Mouse (Mus musculus): ENCODE data around the gene B830017H08Rik. TPM values are rescaled to one million over a fixed set of nuclear protein-coding genes. Genes with fewer than 3 reads are reported as not detected.

The B830017H08Rik gene
- total RNA-seq (2021): 1 to 10 TPM; 2.9 to 4.6 TPM

GRCm38 (mm10) chr16:17832821-17833220 is at the start of gene B830017H08Rik:
Gene B830017H08Rik, plus strand, starts transcription at chr16:17833121.
- intact Hi-C loops (cut with DNase I): no loop called here
- DNase-seq (ENCODE audit: low spot score in 2 of 2): no peak

- intact Hi-C loops (cut with DNase I): no loop called here
- no peak for DNase-seq (ENCODE audit: low spot score in 2 of 2)
These were observed 47.6 kb upstream of the B830017H08Rik start for GRCm38 (mm10) chr16:17785337-17785736.

GRCm38 (mm10) chr16:17792728-17793127 is 40.2 kb upstream of the B830017H08Rik start:
- DNase-seq (ENCODE audit: low spot score in 2 of 2): no peak
- intact Hi-C loops (cut with DNase I): no loop called here

- DNase-seq (ENCODE audit: low spot score in 2 of 2): peak in 1 of 2 experiments; percentile 39
- intact Hi-C loops (cut with DNase I): no loop called here
These were observed 38.9 kb upstream of the B830017H08Rik start for GRCm38 (mm10) chr16:17794047-17794446.

GRCm38 (mm10) chr16:17795643-17796042 is 37.3 kb upstream of the B830017H08Rik start:
- no peak for DNase-seq (ENCODE audit: low spot score in 2 of 2)
- intact Hi-C loops (cut with DNase I): no loop called here

- intact Hi-C loops (cut with DNase I): no loop called here
- DNase-seq (ENCODE audit: low spot score in 2 of 2): no peak
These were observed 36.4 kb upstream of the B830017H08Rik start for GRCm38 (mm10) chr16:17796519-17796918.

GRCm38 (mm10) chr16:17796971-17797811 is 35.7 kb upstream of the B830017H08Rik start, which contains the start of gene Scarf2:
Gene Scarf2, plus strand, starts transcription at chr16:17797282.
- intact Hi-C loops (cut with DNase I): no loop called here
- DNase-seq (ENCODE audit: low spot score in 2 of 2): no peak

- DNase-seq (ENCODE audit: low spot score in 2 of 2): no peak
- intact Hi-C loops (cut with DNase I): no loop called here
These were observed 35.1 kb upstream of the B830017H08Rik start for GRCm38 (mm10) chr16:17797812-17798311.

- intact Hi-C loops (cut with DNase I): no loop called here
- DNase-seq (ENCODE audit: low spot score in 2 of 2): no peak
These were observed 34.4 kb upstream of the B830017H08Rik start for GRCm38 (mm10) chr16:17798321-17799180.

GRCm38 (mm10) chr16:17799584-17799983 is 33.3 kb upstream of the B830017H08Rik start:
- no peak for DNase-seq (ENCODE audit: low spot score in 2 of 2)
- intact Hi-C loops (cut with DNase I): no loop called here

GRCm38 (mm10) chr16:17801777-17802455 is 31.0 kb upstream of the B830017H08Rik start:
- DNase-seq (ENCODE audit: low spot score in 2 of 2): no peak
- intact Hi-C loops (cut with DNase I): no loop called here

- no peak for DNase-seq (ENCODE audit: low spot score in 2 of 2)
- intact Hi-C loops (cut with DNase I): no loop called here
These were observed 30.5 kb upstream of the B830017H08Rik start for GRCm38 (mm10) chr16:17802456-17802838.

- intact Hi-C loops (cut with DNase I): no loop called here
- peak; percentile 57 to 72 for DNase-seq (ENCODE audit: low spot score in 2 of 2)
These were observed 29.9 kb upstream of the B830017H08Rik start for GRCm38 (mm10) chr16:17802839-17803674.

- DNase-seq (ENCODE audit: low spot score in 2 of 2): no peak
- intact Hi-C loops (cut with DNase I): no loop called here
These were observed 29.1 kb upstream of the B830017H08Rik start for GRCm38 (mm10) chr16:17803675-17804448.

GRCm38 (mm10) chr16:17804449-17804912 is 28.4 kb upstream of the B830017H08Rik start:
- intact Hi-C loops (cut with DNase I): no loop called here
- DNase-seq (ENCODE audit: low spot score in 2 of 2): no peak

- intact Hi-C loops (cut with DNase I): no loop called here
- no peak for DNase-seq (ENCODE audit: low spot score in 2 of 2)
These were observed 27.9 kb upstream of the B830017H08Rik start for GRCm38 (mm10) chr16:17804982-17805381.

- intact Hi-C loops (cut with DNase I): no loop called here
- peak in 1 of 2 experiments; percentile 57 for DNase-seq (ENCODE audit: low spot score in 2 of 2)
These were observed 26.2 kb upstream of the B830017H08Rik start for GRCm38 (mm10) chr16:17806581-17807191.
